Mouse (Mus musculus) ES-Bruce4 (cell line): ENCODE measurements around the gene Slc38a7. TPM values are rescaled to one million over a fixed set of nuclear protein-coding genes. Genes with fewer than 3 reads are reported as not detected.
A peak's percentile ranks its signal among the peaks of the same experiment; 100 is the strongest.
"Not testable (repeated sequence)": the region's sequence is repeated elsewhere in the genome, so short reads cannot be mapped to it uniquely, and the experiment has no call there.

ENCODE experiments used
- H3K27ac ChIP-seq: 2 replicates; pipeline ENCODE4 v1.5.1; 2012; ENCODE audit warnings: low read length, inconsistent platforms; ENCODE audit not compliant: insufficient read depth
- H3K27me3 ChIP-seq: 2 replicates; pipeline ENCODE4 v1.6.1; 2012; ENCODE audit warnings: mild to moderate bottlenecking, low read length, inconsistent platforms; ENCODE audit not compliant: control insufficient read depth, poor library complexity, insufficient read depth, severe bottlenecking
- H3K36me3 ChIP-seq: 2 replicates; pipeline ENCODE4 v1.6.1; 2012; ENCODE audit warnings: inconsistent platforms, mild to moderate bottlenecking, low read length, moderate library complexity; ENCODE audit not compliant: control insufficient read depth, poor library complexity, insufficient read depth, severe bottlenecking
- H3K4me1 ChIP-seq: one replicate; pipeline ENCODE4 v1.8.1; 2011; ENCODE audit warnings: low read length; ENCODE audit not compliant: control insufficient read depth, insufficient read depth
- H3K4me3 ChIP-seq: 2 replicates; pipeline ENCODE4 v1.5.1; 2011; ENCODE audit warnings: low read depth, mild to moderate bottlenecking, low read length
- H3K9ac ChIP-seq: 2 replicates; pipeline ENCODE4 v1.6.1; 2012; ENCODE audit warnings: low read depth, mild to moderate bottlenecking, inconsistent platforms; ENCODE audit not compliant: poor library complexity, severe bottlenecking
- H3K9me3 ChIP-seq: replicated peaks from 2 replicates; pipeline ENCODE4 v1.6.1; 2012; ENCODE audit warnings: mild to moderate bottlenecking, low read length, inconsistent platforms; ENCODE audit not compliant: control insufficient read depth, poor library complexity, insufficient read depth, severe bottlenecking
- CTCF ChIP-seq: IDR thresholded peaks from one replicate; pipeline ENCODE4 v1.8.1; 2011; ENCODE audit warnings: low read depth, low read length
- EP300 ChIP-seq: IDR thresholded peaks from 2 replicates; pipeline ENCODE4 v1.6.1; 2011; ENCODE audit warnings: low read depth, low read length; ENCODE audit not compliant: insufficient read depth
- POLR2A ChIP-seq: IDR thresholded peaks from one replicate; pipeline ENCODE4 v1.8.1; 2011; ENCODE audit warnings: low read length; ENCODE audit not compliant: insufficient read depth
- polyA plus RNA-seq: library from polyadenylated mRNA; stranded (reverse); fragments of >200 nt; gene quantifications from 2 replicates; pipeline ENCODE4 v1.2.4, GENCODE M21; 2011; ENCODE audit warnings: low read depth; ENCODE audit not compliant: missing spikeins, insufficient read depth, insufficient read length

Gene Slc38a7
- polyA plus RNA-seq, 1 experiment, result 21.6 TPM

DNA sequence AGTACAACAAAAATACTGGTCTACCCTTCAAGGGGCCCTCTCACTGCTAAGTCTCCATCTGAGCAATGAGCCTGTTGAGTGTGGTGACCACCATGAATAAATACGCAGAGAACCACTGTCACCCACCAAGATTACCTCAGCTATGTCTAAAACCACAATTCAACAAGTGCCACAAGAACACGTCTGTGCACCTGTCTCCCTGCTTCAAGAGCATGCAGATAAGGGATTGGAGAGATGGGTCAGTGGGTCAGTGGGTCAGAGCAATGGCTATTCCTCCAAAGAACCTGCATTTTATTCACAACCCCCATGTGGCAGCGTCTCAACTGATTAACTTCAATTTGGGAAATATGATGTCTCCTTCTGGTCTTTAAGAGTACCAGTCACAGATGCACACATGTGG, 53.0 kb downstream of the Slc38a7 start:
- H3K4me1 ChIP-seq, result peaks cover 3% of the 10 kb centered on the region
- TF ChIP-seq EP300 (no peak), CTCF (no peak), POLR2A (no peak)
- H3K9ac ChIP-seq, result no peak overlapping the region
- no peak overlapping the region for H3K4me3 ChIP-seq
- no peaks in the 10 kb centered on the region for H3K27me3 ChIP-seq
- peaks cover 56% of the 10 kb centered on the region for H3K36me3 ChIP-seq
- peak overlapping the region; percentile 19; the same call in 1 of the 2 replicates for H3K27ac ChIP-seq
- H3K9me3 ChIP-seq, result no peaks in the 10 kb centered on the region

DNA sequence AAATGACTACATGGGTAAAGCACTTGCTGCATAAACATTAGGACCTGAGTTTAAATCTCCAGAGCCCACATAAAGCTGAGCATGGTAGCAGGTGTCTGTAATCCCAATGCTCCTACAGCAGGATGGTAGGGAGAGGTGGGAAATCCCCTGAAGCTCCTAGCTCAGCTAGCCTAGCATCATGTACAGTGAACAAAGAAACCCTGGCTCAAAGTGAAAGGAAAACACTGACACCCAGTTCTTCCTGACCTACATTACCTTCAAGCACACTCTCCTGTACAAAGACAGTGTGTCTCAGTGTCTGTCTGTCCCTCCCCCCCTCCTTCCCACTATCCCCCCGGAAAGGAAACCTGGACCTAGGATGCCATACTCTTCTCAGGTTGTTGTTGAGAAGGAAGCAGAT, 53.4 kb downstream of the Slc38a7 start:
- H3K4me1 ChIP-seq, result peaks cover 3% of the 10 kb centered on the region
- H3K9ac ChIP-seq, result no peak overlapping the region
- H3K9me3 ChIP-seq, result no peaks in the 10 kb centered on the region
- H3K4me3 ChIP-seq, result no peak overlapping the region
- no peaks in the 10 kb centered on the region for H3K27me3 ChIP-seq
- H3K27ac ChIP-seq, result peak overlapping the region; percentile 19; the same call in 1 of the 2 replicates
- H3K36me3 ChIP-seq, result peaks cover 52% of the 10 kb centered on the region
- no peak for TF ChIP-seq POLR2A
- no peak for TF ChIP-seq CTCF
- no peak for TF ChIP-seq EP300

DNA sequence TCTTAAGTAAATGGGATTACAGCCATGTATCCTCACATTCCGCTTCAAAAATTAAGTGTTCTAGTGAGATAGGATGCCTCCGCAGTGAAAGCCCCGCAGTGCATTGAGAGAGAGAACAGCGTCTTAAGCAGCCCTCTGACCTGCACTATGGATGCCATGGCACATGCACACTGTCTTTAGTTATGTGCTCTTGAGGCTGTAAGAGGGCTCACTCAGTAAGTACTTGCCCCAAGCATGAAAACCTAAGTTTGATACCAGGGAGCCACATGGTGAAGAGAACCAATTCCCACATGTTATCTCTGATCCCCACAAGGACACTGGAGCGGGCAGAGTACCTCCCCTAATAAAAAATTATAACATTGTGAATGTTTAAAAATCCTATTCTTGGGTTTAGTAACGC, 54.2 kb downstream of the Slc38a7 start:
- Histone ChIP-seq H3K4me1 (peaks cover 3% of the 10 kb centered on the region), H3K27me3 (no peaks in the 10 kb centered on the region), H3K4me3 (no peak overlapping the region), H3K9me3 (no peaks in the 10 kb centered on the region), H3K9ac (no peak overlapping the region), H3K36me3 (peaks cover 47% of the 10 kb centered on the region), H3K27ac (no peak overlapping the region; the same call in 1 of the 2 replicates)
- TF ChIP-seq EP300 (no peak), CTCF (no peak), POLR2A (no peak)

DNA sequence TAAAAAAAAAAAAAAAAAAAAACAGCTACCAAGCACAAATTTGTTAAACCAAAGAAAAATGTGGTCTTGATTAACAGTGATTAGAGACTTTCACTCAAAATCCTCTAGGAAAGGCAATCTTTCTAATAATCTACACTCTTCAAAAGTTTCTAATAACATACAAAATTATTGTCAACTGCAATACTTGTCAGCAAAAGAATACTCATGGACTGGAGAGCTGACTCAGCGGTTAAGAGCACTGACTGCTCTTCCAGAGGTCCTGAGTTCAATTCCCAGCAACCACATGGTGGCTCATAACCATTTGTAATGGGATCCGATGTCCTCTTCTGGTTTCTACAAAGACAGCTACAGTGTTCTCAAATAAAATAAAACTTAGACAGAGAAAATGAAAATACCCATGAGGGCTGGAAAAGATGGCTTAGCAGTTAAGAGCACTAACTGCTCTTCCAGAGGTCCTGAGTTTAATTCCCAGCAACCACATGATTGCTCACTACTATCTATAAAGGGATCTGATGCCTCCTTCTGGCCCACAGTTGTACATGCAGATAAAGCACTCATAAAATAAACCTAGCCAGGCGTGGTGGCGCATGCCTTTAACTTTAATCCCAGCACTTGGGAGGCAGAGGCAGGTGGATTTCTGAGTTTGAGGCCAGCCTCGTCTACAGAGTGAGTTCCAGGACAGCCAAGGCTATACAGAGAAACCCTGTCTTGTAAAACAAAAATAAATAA, 57.8 kb downstream of the Slc38a7 start:
- H3K9ac ChIP-seq, H3K27ac ChIP-seq, H3K9me3 ChIP-seq, H3K4me1 ChIP-seq, H3K4me3 ChIP-seq, H3K27me3 ChIP-seq: not testable (repeated sequence)
- H3K36me3 ChIP-seq, result peaks cover 32% of the 10 kb centered on the region

Other genes starting within 250 kb of the Slc38a7 start
- gene Gins3, start 220.1 kb downstream of the Slc38a7 start, polyA plus RNA-seq, result 10.2 and 10.7 TPM in 2 replicates
- 8.8 and 13.3 TPM in 2 replicates for gene Ndrg4, start 176.6 kb downstream of the Slc38a7 start, polyA plus RNA-seq
- gene Setd6, start 137.7 kb downstream of the Slc38a7 start, polyA plus RNA-seq, result 68.0 and 70.4 TPM in 2 replicates
- 465 and 478 TPM in 2 replicates for gene Cnot1, start 46.1 kb downstream of the Slc38a7 start, polyA plus RNA-seq
- 150 and 169 TPM in 2 replicates for gene Sap18b, start 28.2 kb downstream of the Slc38a7 start, polyA plus RNA-seq
- gene Got2, start 35.0 kb upstream of the Slc38a7 start, polyA plus RNA-seq, result 190 and 192 TPM in 2 replicates